ENCODE assay signal across 8 mouse cellular contexts in the genomic region with DNA sequence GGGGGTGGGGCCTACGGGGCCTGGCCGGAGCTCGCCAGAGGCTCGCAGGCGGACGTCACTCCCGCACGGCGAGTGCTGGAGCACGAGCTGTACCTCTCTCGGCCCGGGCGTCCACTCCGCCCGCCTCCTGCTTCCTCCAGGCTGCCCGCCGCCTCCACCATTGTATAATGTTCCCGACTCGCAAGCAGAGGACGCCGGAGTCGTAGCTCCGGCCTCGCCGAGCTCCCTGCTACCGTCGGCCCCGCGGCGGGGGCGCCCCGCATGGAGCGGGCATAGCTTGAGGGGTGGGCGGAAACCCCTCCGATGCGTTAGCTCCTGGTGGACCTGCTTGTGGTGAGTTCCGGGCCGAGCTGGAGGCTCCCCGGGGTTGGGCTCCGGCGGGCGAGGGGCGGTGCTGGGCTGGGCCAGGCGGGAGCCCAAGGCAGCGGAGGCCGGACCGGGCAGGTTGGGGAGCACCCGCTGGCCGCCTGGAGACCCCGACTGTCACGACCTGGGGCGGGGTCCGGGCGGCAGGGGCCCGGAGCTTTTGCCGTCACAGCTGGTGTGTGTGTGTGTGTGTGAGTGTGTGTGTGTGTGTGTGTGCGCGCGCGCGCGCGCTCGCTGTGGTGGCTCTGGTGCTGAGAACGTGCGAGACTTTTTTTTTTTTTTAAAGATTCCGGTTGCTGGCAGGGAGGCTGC.
DNase-seq lines count a peak whose midpoint lies in the region; ATAC-seq and TF ChIP-seq lines count a peak whose summit lies in the region.

No protein-coding gene starts in this region.

- peak overlapping the region; percentile 89 for H3K27ac ChIP-seq in MEL (ENCODE audit: control insufficient read depth, low read depth, low read length)
- peak overlapping the region; percentile 95 for H3K27ac ChIP-seq in embryonic facial prominence, embryonic 11.5 days (replicated peaks; ENCODE audit: low read depth, low read length)
- H3K27ac ChIP-seq in heart, postnatal 0 days (ENCODE audit: low read depth) = peak overlapping the region; percentile 100
- H3K27ac ChIP-seq in limb, embryonic 10.5 days = peak overlapping the region; percentile 95
- peak overlapping the region; percentile 97 for H3K27ac ChIP-seq in midbrain, embryonic 12.5 days (replicated peaks)
- peak overlapping the region; percentile 93 for H3K27ac ChIP-seq in spleen, adult 2 months (ENCODE audit: insufficient read depth, low read length)

- H3ac ChIP-seq in C2C12 (ENCODE audit: control insufficient read depth, insufficient read length, low read depth) = peak overlapping the region; percentile 85

- TF ChIP-seq EP300 in MEL (IDR thresholded peaks at IDR 0.05; ENCODE audit: low read depth in 1 of 2, low read length in 2 of 2) = no peak
- TF ChIP-seq EP300 in heart, postnatal 0 days (IDR thresholded peaks at IDR 0.05; ENCODE audit: low read depth) = 0 out of 2 replicates have a peak, but pooled peaks have one; percentile 28

- H3K9me3 ChIP-seq in MEL (replicated peaks; ENCODE audit: insufficient read depth, low read length) = no peaks in the 10 kb centered on the region
- no peaks in the 10 kb centered on the region for H3K9me3 ChIP-seq in embryonic facial prominence, embryonic 11.5 days (replicated peaks; ENCODE audit: control insufficient read depth, low read length)
- no peaks in the 10 kb centered on the region for H3K9me3 ChIP-seq in heart, postnatal 0 days (replicated peaks; ENCODE audit: control insufficient read depth, low read length)
- H3K9me3 ChIP-seq in limb, embryonic 10.5 days (replicated peaks) = no peaks in the 10 kb centered on the region
- no peaks in the 10 kb centered on the region for H3K9me3 ChIP-seq in midbrain, embryonic 12.5 days

- ATAC-seq in embryonic facial prominence, embryonic 11.5 days (replicated peaks; ENCODE audit: insufficient number of reproducible peaks, low FRiP score, low TSS enrichment, low read depth) = peak; percentile 94
- ATAC-seq in heart, postnatal 0 days (ENCODE audit: insufficient read depth, low read depth) = peak; percentile 87
- peak; percentile 95 for ATAC-seq in midbrain, embryonic 12.5 days (ENCODE audit: low FRiP score, low read depth)

- H3K36me3 ChIP-seq in C2C12 (ENCODE audit: control insufficient read depth, insufficient read depth) (no peaks in the 10 kb centered on the region), MEL (ENCODE audit: control insufficient read depth in 1 of 2, insufficient read depth in 2 of 2, low read length in 2 of 2) (peaks cover 0 to 42% of the 10 kb centered on the region in 2 experiments; a peak in 2 of 4 replicates)
- H3K36me3 ChIP-seq in embryonic facial prominence, embryonic 11.5 days (replicated peaks; ENCODE audit: control insufficient read depth, insufficient read depth, low read depth, low read length) = no peaks in the 10 kb centered on the region
- H3K36me3 ChIP-seq in heart, postnatal 0 days (replicated peaks; ENCODE audit: control insufficient read depth, insufficient read depth, low read length) = no peaks in the 10 kb centered on the region
- H3K36me3 ChIP-seq in limb, embryonic 10.5 days = no peaks in the 10 kb centered on the region
- H3K36me3 ChIP-seq in midbrain, embryonic 12.5 days = no peaks in the 10 kb centered on the region
- H3K36me3 ChIP-seq in spleen, adult 2 months (ENCODE audit: control insufficient read depth, insufficient read depth, low read length) = no peaks in the 10 kb centered on the region

- no peak for TF ChIP-seq RAD21 in MEL (IDR thresholded peaks at IDR 0.05; ENCODE audit: low read depth, low read length)

- H3K79me2 ChIP-seq in C2C12 (ENCODE audit: control insufficient read depth, insufficient read depth) (peaks cover 64% of the 10 kb centered on the region), MEL (ENCODE audit: control insufficient read depth, insufficient read depth, low read length, poor library complexity) (peaks cover 33% of the 10 kb centered on the region)

- H3K27me3 ChIP-seq in C2C12 (ENCODE audit: control insufficient read depth, insufficient read depth, insufficient read length) = no peaks in the 10 kb centered on the region
- H3K27me3 ChIP-seq in MEL (ENCODE audit: control insufficient read depth in 1 of 2, insufficient read depth in 2 of 2, low read length in 2 of 2) = no peaks in the 10 kb centered on the region
- no peaks in the 10 kb centered on the region for H3K27me3 ChIP-seq in embryonic facial prominence, embryonic 11.5 days (ENCODE audit: control insufficient read depth, insufficient read depth, low read length)
- no peaks in the 10 kb centered on the region for H3K27me3 ChIP-seq in heart, postnatal 0 days (ENCODE audit: control insufficient read depth, insufficient read depth, low read length)
- H3K27me3 ChIP-seq in limb, embryonic 10.5 days (ENCODE audit: low read depth, poor library complexity, severe bottlenecking) = no peaks in the 10 kb centered on the region
- no peaks in the 10 kb centered on the region for H3K27me3 ChIP-seq in midbrain, embryonic 12.5 days
- no peaks in the 10 kb centered on the region for H3K27me3 ChIP-seq in spleen, adult 2 months (ENCODE audit: control insufficient read depth, insufficient read depth, low read length)

- peaks cover 18 to 35% of the 10 kb centered on the region in 2 experiments for H3K4me1 ChIP-seq in MEL (ENCODE audit: control insufficient read depth in 1 of 2, insufficient read depth in 2 of 2, low read length in 2 of 2)
- H3K4me1 ChIP-seq in embryonic facial prominence, embryonic 11.5 days (ENCODE audit: control insufficient read depth, insufficient read depth, low read length) = peaks cover 7% of the 10 kb centered on the region
- peaks cover 46% of the 10 kb centered on the region for H3K4me1 ChIP-seq in heart, postnatal 0 days (ENCODE audit: control insufficient read depth, insufficient read depth)
- H3K4me1 ChIP-seq in limb, embryonic 10.5 days = peaks cover 35% of the 10 kb centered on the region
- peaks cover 36% of the 10 kb centered on the region for H3K4me1 ChIP-seq in midbrain, embryonic 12.5 days
- H3K4me1 ChIP-seq in spleen, adult 2 months (ENCODE audit: control insufficient read depth, insufficient read depth, insufficient read length) = no peaks in the 10 kb centered on the region; the same call in 1 of the 2 replicates

- TF ChIP-seq POLR2A in MEL (IDR thresholded peaks at IDR 0.05; ENCODE audit: control insufficient read depth in 1 of 2, insufficient read depth in 1 of 2, low read depth in 1 of 2, low read length in 2 of 2, poor library complexity in 1 of 2) = peak; percentile 87 to 95
- peak; percentile 82 for TF ChIP-seq POLR2A in spleen, adult 2 months (IDR thresholded peaks at IDR 0.05; ENCODE audit: low read depth, low read length)

- TF ChIP-seq CTCF in C2C12 (IDR thresholded peaks at IDR 0.05; ENCODE audit: control insufficient read depth, insufficient read depth, insufficient read length) = no peak
- no peak for TF ChIP-seq CTCF in MEL (IDR thresholded peaks at IDR 0.05 in 2 of 3, conservative IDR thresholded peaks at IDR 0.05 in 1 of 3; ENCODE audit: control insufficient read depth in 1 of 3, insufficient read depth in 1 of 3, low read depth in 2 of 3, low read length in 3 of 3, poor library complexity in 1 of 3, severe bottlenecking in 1 of 3)
- no peak for TF ChIP-seq CTCF in heart, postnatal 0 days (IDR thresholded peaks at IDR 0.05; ENCODE audit: low read depth)
- TF ChIP-seq CTCF in spleen, adult 2 months (IDR thresholded peaks at IDR 0.05; ENCODE audit: extremely low read depth, insufficient read depth, insufficient read length, insufficient replicate concordance) = no peak

- H3K9ac ChIP-seq in MEL (ENCODE audit: control insufficient read depth, low read depth, low read length, poor library complexity, severe bottlenecking) = peak overlapping the region; percentile 95
- peak overlapping the region; percentile 85 for H3K9ac ChIP-seq in embryonic facial prominence, embryonic 11.5 days (replicated peaks; ENCODE audit: low read length)
- peak overlapping the region; percentile 98 for H3K9ac ChIP-seq in heart, postnatal 0 days (replicated peaks; ENCODE audit: low read depth, low read length)
- peak overlapping the region; percentile 87 for H3K9ac ChIP-seq in midbrain, embryonic 12.5 days (replicated peaks)

- peaks cover 44% of the 10 kb centered on the region for H3K79me3 ChIP-seq in C2C12 (ENCODE audit: low read depth)

- peak overlapping the region; percentile 83 for H3K4me2 ChIP-seq in embryonic facial prominence, embryonic 11.5 days (ENCODE audit: low read depth, low read length)
- H3K4me2 ChIP-seq in heart, postnatal 0 days (ENCODE audit: low read depth, low read length) = peak overlapping the region; percentile 63
- peak overlapping the region; percentile 73 for H3K4me2 ChIP-seq in midbrain, embryonic 12.5 days (replicated peaks)

- peak; percentile 92 for DNase-seq in MEL (ENCODE audit: low read depth, low spot score)
- DNase-seq in embryonic facial prominence, embryonic 11.5 days (ENCODE audit: low spot score) = no peak
- DNase-seq in heart, postnatal 0 days (ENCODE audit: low spot score) = peak; percentile 70
- peak; percentile 88 for DNase-seq in limb, embryonic 10.5 days (ENCODE audit: low spot score)
- DNase-seq in spleen, adult 2 months (ENCODE audit: low read depth in 1 of 2, low spot score in 2 of 2) = peak; percentile 59 to 63
- DNase-seq in c-Kit-positive CD71-positive TER-119-positive erythroid progenitor cells, embryonic 14.5 days (ENCODE audit: low spot score) = no peak

- H3K4me3 ChIP-seq in C2C12 (ENCODE audit: insufficient read depth, poor library complexity, severe bottlenecking) = peak overlapping the region; percentile 54
- peak overlapping the region; percentile 90 to 97 for H3K4me3 ChIP-seq in MEL (ENCODE audit: control insufficient read depth in 1 of 2, insufficient read depth in 1 of 2, low read depth in 2 of 2, low read length in 2 of 2)
- H3K4me3 ChIP-seq in embryonic facial prominence, embryonic 11.5 days (ENCODE audit: low read depth, low read length) = peak overlapping the region; percentile 78
- H3K4me3 ChIP-seq in heart, postnatal 0 days (ENCODE audit: low read depth, low read length) = peak overlapping the region; percentile 97
- peak overlapping the region; percentile 75 for H3K4me3 ChIP-seq in limb, embryonic 10.5 days
- peak overlapping the region; percentile 88 for H3K4me3 ChIP-seq in midbrain, embryonic 12.5 days
- H3K4me3 ChIP-seq in spleen, adult 2 months (ENCODE audit: extremely low read depth, insufficient read depth, insufficient read length) = peak overlapping the region; percentile 83

- WGBS in embryonic facial prominence, embryonic 11.5 days = under 1% methylated on average over 66 of the region's 67 CpGs
- under 1% methylated on average over 57 of the region's 67 CpGs for WGBS in heart, postnatal 0 days
- under 1% methylated on average over 67 of the region's 67 CpGs for WGBS in limb, embryonic 10.5 days
- under 1% methylated on average over 65 of the region's 67 CpGs for WGBS in midbrain, embryonic 12.5 days
- WGBS in spleen, adult 2 months = under 1% methylated on average over 56 of the region's 67 CpGs

TF ChIP-seq in C2C12, 6 proteins besides CTCF, POLR2A, EP300 and RAD21 (continues in another document):
- TF ChIP-seq USF1 (IDR thresholded peaks at IDR 0.05; ENCODE audit: low read depth) = no peak
- no peak for TF ChIP-seq MYOG (IDR thresholded peaks at IDR 0.05; ENCODE audit: control insufficient read depth, extremely low read depth, insufficient read length)

TF ChIP-seq in MEL, 35 proteins besides CTCF, POLR2A, EP300 and RAD21 (continues in another document):
- peak; percentile 75; the same call in 1 of the 2 replicates for TF ChIP-seq BHLHE40 (IDR thresholded peaks at IDR 0.05; ENCODE audit: borderline replicate concordance, low read depth, low read length)

Comparison
In these comparisons a context has a peak if more than half of its experiments do, and no peak if none do; other contexts are left out.
1. DNase-seq: peak in MEL (single experiment), heart, postnatal 0 days (single experiment), limb, embryonic 10.5 days (single experiment) and spleen, adult 2 months (2 of 2); none in embryonic facial prominence, embryonic 11.5 days (single experiment) and c-Kit-positive CD71-positive TER-119-positive erythroid progenitor cells, embryonic 14.5 days (single experiment).
2. Peak in every context shown above with its lines, with median percentiles within 50 percentile points of each other: H3K4me3 ChIP-seq, H3K27ac ChIP-seq, H3K9ac ChIP-seq, ATAC-seq and H3K4me2 ChIP-seq.